Mouse (Mus musculus): ENCODE measurements around the gene St5. TPM values are rescaled to one million over a fixed set of nuclear protein-coding genes. Genes with fewer than 3 reads are reported as not detected.
A peak's percentile ranks its signal among the peaks of the same experiment; 100 is the strongest.

St5 gene
- polyA plus RNA-seq, 1 experiment from 2014 or later = 61.2 TPM

DNA sequence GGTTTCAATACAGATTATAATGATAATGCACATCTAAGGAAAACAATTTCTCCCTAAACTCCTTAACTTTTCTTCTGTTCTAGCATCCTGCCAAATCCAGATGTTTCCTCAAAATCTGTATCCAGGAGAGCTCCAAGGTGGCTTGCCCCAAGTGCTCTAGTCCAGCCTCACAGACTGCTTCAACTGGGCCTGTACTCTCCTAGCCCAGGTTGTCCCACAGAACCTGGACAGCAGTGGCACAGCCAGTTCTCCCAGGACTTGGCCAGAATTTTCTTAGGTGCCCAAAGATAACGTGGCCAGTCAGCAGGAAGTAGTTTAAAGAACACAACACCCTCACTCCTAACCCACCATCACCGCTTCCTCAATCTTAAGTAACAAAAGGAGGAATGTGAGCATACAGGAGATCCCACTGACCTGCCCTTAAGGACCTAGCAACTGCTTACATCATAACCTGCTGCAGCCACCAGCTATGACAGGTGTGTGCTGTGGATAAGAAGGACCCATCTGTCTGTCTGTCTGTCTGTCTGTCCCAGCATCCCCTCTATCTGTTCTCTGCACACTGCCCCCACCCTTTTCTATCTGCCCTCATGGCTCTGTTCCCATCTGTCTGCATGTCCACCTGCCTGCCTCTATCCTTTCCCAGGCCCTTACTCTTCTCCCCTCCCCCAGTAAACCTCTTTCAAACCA is 108.4 kb downstream of the St5 start:
- Histone ChIP-seq H3K4me2 (no peak overlapping the region), H3K27me3 (no peaks in the 10 kb centered on the region), H3K4me3 (no peak overlapping the region), H3K9me3 (no peaks in the 10 kb centered on the region), H3K4me1 (peaks cover 28% of the 10 kb centered on the region), H3K9ac (no peak overlapping the region), H3K36me3 (no peaks in the 10 kb centered on the region), H3K27ac (no peak overlapping the region)
- WGBS = 59% methylated on average over 2 of the region's 2 CpGs
- ATAC-seq (ENCODE audit: borderline replicate concordance, extremely low read depth, low FRiP score, low TSS enrichment) = 0 out of 2 replicates have a peak, but pooled peaks have one; percentile 43

- Histone ChIP-seq H3K4me3 (no peak overlapping the region), H3K9ac (no peak overlapping the region), H3K27ac (no peak overlapping the region), H3K27me3 (no peaks in the 10 kb centered on the region), H3K4me1 (peaks cover 33% of the 10 kb centered on the region), H3K4me2 (no peak overlapping the region), H3K9me3 (no peaks in the 10 kb centered on the region), H3K36me3 (no peaks in the 10 kb centered on the region)
- ATAC-seq (ENCODE audit: borderline replicate concordance, extremely low read depth, low FRiP score, low TSS enrichment) = no peak
Measured at GRCm38 (mm10) chr7:109593992-109594391, 109.4 kb downstream of the St5 start.

GRCm38 (mm10) chr7:109592184-109592583 is 111.2 kb downstream of the St5 start:
- ATAC-seq (ENCODE audit: borderline replicate concordance, extremely low read depth, low FRiP score, low TSS enrichment) = peak; percentile 43; the same call in 1 of the 2 replicates
- H3K36me3 ChIP-seq = no peaks in the 10 kb centered on the region
- WGBS = 21% methylated on average over 4 of the region's 4 CpGs
- H3K4me3 ChIP-seq = no peak overlapping the region
- no peak overlapping the region for H3K9ac ChIP-seq
- H3K27me3 ChIP-seq = no peaks in the 10 kb centered on the region
- no peaks in the 10 kb centered on the region for H3K9me3 ChIP-seq
- peaks cover 46% of the 10 kb centered on the region for H3K4me1 ChIP-seq
- peak overlapping the region; percentile 42 for H3K27ac ChIP-seq
- no peak overlapping the region for H3K4me2 ChIP-seq

- Histone ChIP-seq H3K9ac (no peak overlapping the region), H3K36me3 (no peaks in the 10 kb centered on the region), H3K27me3 (no peaks in the 10 kb centered on the region), H3K4me2 (no peak overlapping the region), H3K9me3 (no peaks in the 10 kb centered on the region), H3K4me3 (no peak overlapping the region), H3K4me1 (peaks cover 51% of the 10 kb centered on the region), H3K27ac (no peak overlapping the region)
- 51% methylated on average over 2 of the region's 2 CpGs for WGBS
- no peak for ATAC-seq (ENCODE audit: borderline replicate concordance, extremely low read depth, low FRiP score, low TSS enrichment)
Measured at GRCm38 (mm10) chr7:109590576-109590975, 112.8 kb downstream of the St5 start.

- Histone ChIP-seq H3K36me3 (no peaks in the 10 kb centered on the region), H3K4me3 (no peak overlapping the region), H3K27ac (no peak overlapping the region), H3K4me2 (no peak overlapping the region), H3K4me1 (peaks cover 51% of the 10 kb centered on the region), H3K9me3 (no peaks in the 10 kb centered on the region), H3K9ac (no peak overlapping the region), H3K27me3 (no peaks in the 10 kb centered on the region)
- ATAC-seq (ENCODE audit: borderline replicate concordance, extremely low read depth, low FRiP score, low TSS enrichment) = no peak
- 49% methylated on average over 6 of the region's 6 CpGs for WGBS
Measured at GRCm38 (mm10) chr7:109588990-109589389, 114.4 kb downstream of the St5 start.

- Histone ChIP-seq H3K9me3 (no peaks in the 10 kb centered on the region), H3K4me2 (no peak overlapping the region), H3K9ac (no peak overlapping the region), H3K36me3 (no peaks in the 10 kb centered on the region), H3K4me3 (no peak overlapping the region), H3K27ac (0 out of 2 replicates have a peak overlapping the region, but pooled peaks have one; percentile 4), H3K27me3 (no peaks in the 10 kb centered on the region), H3K4me1 (peaks cover 51% of the 10 kb centered on the region)
- ATAC-seq (ENCODE audit: borderline replicate concordance, extremely low read depth, low FRiP score, low TSS enrichment) = no peak
- 41% methylated on average over 8 of the region's 8 CpGs for WGBS
Measured at GRCm38 (mm10) chr7:109588145-109588544, 115.3 kb downstream of the St5 start.

GRCm38 (mm10) chr7:109584467-109584866 is 118.9 kb downstream of the St5 start:
- no peaks in the 10 kb centered on the region for H3K36me3 ChIP-seq
- WGBS = 57% methylated on average over 1 of the region's 1 CpGs
- no peak overlapping the region for H3K27ac ChIP-seq
- no peaks in the 10 kb centered on the region for H3K9me3 ChIP-seq
- peaks cover 36% of the 10 kb centered on the region for H3K4me1 ChIP-seq
- no peak overlapping the region for H3K9ac ChIP-seq
- no peak overlapping the region for H3K4me3 ChIP-seq
- no peaks in the 10 kb centered on the region for H3K27me3 ChIP-seq
- no peak overlapping the region for H3K4me2 ChIP-seq
- no peak for ATAC-seq (ENCODE audit: borderline replicate concordance, extremely low read depth, low FRiP score, low TSS enrichment)

DNA sequence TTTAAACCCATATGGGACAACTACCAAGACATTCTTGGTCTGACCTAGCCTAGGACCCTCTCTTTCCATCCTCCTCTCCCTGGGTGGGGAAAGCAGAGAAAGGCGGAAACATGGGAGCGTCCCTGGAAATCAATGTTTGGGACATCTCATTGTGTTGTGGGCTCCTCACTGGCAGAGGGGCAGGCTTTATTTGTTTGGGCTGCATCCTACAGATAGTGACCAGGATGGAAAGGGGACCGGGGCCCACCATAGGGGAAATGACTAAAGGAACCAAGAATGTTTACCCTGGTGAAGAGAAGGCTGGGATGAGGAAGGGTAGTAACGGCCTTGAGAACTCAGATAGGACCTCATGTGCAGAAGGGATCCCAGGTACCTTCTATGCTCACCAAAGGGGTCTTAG is 122.9 kb downstream of the St5 start:
- ATAC-seq (ENCODE audit: borderline replicate concordance, extremely low read depth, low FRiP score, low TSS enrichment) = 0 out of 2 replicates have a peak, but pooled peaks have one; percentile 17
- Histone ChIP-seq H3K4me3 (no peak overlapping the region), H3K9me3 (no peaks in the 10 kb centered on the region), H3K27ac (peak overlapping the region; percentile 58), H3K27me3 (no peaks in the 10 kb centered on the region), H3K4me2 (no peak overlapping the region), H3K4me1 (peaks cover 49% of the 10 kb centered on the region), H3K9ac (no peak overlapping the region), H3K36me3 (no peaks in the 10 kb centered on the region)
- 63% methylated on average over 4 of the region's 4 CpGs for WGBS

GRCm38 (mm10) chr7:109579585-109580307 is 123.7 kb downstream of the St5 start:
- no peaks in the 10 kb centered on the region for H3K36me3 ChIP-seq
- no peak overlapping the region for H3K9ac ChIP-seq
- WGBS = 70% methylated on average over 6 of the region's 6 CpGs
- H3K27ac ChIP-seq = peak overlapping the region; percentile 58
- H3K9me3 ChIP-seq = no peaks in the 10 kb centered on the region
- no peaks in the 10 kb centered on the region for H3K27me3 ChIP-seq
- H3K4me2 ChIP-seq = no peak overlapping the region
- no peak overlapping the region for H3K4me3 ChIP-seq
- peaks cover 53% of the 10 kb centered on the region for H3K4me1 ChIP-seq
- ATAC-seq (ENCODE audit: borderline replicate concordance, extremely low read depth, low FRiP score, low TSS enrichment) = no peak

- no peaks in the 10 kb centered on the region for H3K9me3 ChIP-seq
- peaks cover 53% of the 10 kb centered on the region for H3K4me1 ChIP-seq
- no peak overlapping the region for H3K4me3 ChIP-seq
- no peaks in the 10 kb centered on the region for H3K27me3 ChIP-seq
- H3K9ac ChIP-seq = no peak overlapping the region
- H3K36me3 ChIP-seq = no peaks in the 10 kb centered on the region
- no peak for ATAC-seq (ENCODE audit: borderline replicate concordance, extremely low read depth, low FRiP score, low TSS enrichment)
- H3K27ac ChIP-seq = peak overlapping the region; percentile 58
- 46% methylated on average over 2 of the region's 2 CpGs for WGBS
- no peak overlapping the region for H3K4me2 ChIP-seq
Measured at GRCm38 (mm10) chr7:109578880-109579584, 124.4 kb downstream of the St5 start.

DNA sequence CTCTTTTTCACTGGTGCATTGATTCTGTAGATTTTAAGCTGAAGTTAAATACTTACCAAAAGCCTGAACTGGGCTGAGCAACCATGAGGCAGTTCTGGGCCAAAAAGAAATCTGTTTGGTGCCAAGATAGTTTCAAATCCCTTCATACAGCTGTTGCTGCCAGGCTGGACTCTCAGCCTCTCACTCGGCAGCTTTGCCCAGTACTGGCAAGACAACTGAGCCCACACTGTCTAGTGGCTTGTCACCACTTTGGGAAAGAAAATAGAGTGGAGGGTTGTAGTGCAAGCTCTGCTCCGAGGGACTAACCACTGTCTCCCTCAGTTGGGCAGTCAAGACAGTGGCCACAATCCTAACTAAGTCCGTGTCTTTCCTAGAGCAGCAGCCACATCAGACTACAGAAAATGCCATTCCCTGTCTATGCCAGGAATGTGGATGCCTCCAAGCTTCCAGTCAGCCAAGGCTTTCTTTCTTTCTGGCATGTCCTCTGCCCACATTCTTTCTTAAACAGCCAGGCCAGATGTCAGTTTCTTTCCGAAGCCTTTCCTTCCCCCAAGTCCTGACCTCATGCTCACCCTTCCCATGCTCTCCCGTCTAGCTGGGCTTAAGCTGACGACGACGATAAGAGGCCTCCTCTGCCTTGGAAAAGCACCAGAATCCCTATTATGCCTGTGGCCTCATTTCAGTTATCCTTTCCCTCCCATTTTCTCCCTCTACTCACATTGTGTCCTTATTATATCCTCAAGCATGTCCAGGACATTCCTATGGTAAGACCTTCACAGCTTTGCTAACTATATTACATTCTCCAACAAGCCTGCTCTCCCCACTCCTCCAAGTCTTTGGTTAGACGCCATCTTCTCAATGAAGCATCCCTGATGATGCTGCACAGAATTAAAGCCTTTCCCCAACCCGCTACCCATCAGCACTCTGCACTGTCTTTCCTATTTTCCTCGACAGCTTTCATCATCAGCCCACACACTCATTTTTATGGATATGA is 126.8 kb downstream of the St5 start:
- ATAC-seq (ENCODE audit: borderline replicate concordance, extremely low read depth, low FRiP score, low TSS enrichment) = peak; percentile 72; the same call in 1 of the 2 replicates
- H3K9me3 ChIP-seq = no peaks in the 10 kb centered on the region

More for the DNA sequence above, 126.8 kb downstream of the St5 start:
- no peaks in the 10 kb centered on the region for H3K27me3 ChIP-seq
- no peak overlapping the region for H3K4me3 ChIP-seq
- H3K36me3 ChIP-seq = no peaks in the 10 kb centered on the region
- H3K27ac ChIP-seq = peak overlapping the region; percentile 88
- peaks cover 53% of the 10 kb centered on the region for H3K4me1 ChIP-seq
- no peak overlapping the region for H3K4me2 ChIP-seq
- WGBS = 30% methylated on average over 11 of the region's 11 CpGs
- no peak overlapping the region for H3K9ac ChIP-seq
